Mouse (Mus musculus): ENCODE data around the gene Tsku.
A peak's percentile ranks its signal among the peaks of the same experiment; 100 is the strongest.

Gene Tsku

DNA sequence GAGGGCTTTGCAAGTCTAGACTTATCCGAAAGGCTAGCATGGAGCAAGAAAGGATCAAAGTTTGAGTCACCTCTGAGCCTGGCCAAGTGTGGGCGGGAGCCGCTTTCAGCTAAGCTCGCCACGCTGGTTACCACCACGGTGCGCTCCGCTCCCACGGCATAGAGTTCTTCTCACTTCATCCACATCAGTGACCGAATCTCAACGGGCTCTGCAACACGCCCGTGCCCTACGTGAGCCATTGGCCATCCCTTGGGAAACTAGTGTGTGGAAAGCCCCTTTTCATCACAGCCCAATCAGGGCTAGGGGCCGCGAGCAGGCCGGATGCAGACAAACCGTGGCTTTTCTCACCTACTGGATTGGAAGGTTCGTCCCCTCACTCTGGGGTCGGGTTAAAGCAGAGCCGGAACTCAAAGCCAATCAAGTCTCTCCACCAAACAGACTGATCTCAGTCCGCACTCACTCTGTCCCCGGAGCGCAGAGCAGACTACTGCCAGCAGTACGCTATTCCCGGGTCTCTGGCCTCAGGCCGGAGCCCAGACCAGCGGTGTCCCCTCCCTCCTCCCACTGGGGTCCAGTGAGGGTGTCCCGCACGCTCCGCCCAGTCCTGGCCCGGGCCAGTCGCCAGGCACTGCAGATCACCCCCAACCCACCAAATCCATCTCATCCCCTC, 1.0 kb downstream of the Tsku start:
- DNase-seq (ENCODE audit: low spot score in 2 of 2), result peak; percentile 38 to 54

DNA sequence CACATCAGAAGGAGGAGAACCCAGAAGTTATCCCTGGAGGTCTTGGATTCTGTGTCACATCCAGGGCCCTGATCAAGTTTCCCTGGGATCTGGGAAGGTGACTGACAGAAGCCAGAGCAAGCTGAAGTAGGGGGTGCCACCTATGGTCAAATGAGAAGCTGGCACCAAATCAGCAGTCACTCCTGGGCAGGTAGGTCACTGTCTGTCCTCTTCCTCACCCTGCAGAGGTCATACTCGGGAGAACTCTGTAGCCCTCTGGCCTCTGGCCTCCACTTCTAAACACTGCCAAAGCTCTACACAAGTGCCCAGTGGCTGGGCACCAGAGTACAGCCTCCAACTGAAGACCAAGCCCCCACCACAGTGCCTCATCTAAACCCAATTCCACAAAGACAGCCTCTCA, 3.1 kb downstream of the Tsku start:
- DNase-seq (ENCODE audit: low spot score in 2 of 2), result no peak

DNA sequence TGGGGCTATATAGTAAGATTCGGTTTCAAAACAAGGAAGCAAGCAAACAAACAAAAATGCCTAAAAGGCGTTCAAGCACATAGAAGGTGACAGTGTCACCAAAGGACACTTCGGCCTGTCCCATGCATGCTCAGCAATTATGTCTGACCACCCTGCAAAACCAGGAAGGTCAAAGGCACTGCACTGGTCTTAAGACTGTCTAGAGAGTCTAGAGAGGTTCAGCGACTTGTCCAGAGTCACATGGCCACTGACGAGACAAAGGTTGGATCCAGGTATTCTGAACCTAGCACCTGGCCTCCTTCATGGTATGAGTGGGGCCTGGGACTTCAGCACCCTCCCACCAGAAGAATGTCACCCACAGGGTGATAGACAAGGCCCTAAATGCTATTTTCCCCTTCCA, 3.8 kb downstream of the Tsku start:
- DNase-seq (ENCODE audit: low spot score in 2 of 2), result no peak

DNA sequence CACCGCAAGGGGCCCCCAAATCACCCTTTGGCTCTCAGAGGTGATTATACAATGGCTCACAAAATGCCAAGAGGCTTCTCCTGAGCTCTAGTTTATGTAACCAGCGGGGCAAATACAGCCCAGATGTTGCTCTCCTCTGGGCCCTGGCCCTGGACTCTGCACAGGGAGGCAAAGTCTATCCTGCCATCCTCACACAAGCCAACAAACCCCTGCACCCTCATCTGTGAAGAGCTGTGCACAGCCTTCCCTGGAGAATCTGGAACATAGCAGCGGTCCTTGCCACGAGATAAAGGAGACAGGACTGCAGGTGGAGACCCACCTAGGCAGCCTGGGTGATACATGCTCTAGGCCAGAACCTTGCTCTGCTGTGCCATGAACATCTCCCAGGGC, 6.2 kb downstream of the Tsku start:
- no peak for DNase-seq (ENCODE audit: low spot score in 2 of 2)

DNA sequence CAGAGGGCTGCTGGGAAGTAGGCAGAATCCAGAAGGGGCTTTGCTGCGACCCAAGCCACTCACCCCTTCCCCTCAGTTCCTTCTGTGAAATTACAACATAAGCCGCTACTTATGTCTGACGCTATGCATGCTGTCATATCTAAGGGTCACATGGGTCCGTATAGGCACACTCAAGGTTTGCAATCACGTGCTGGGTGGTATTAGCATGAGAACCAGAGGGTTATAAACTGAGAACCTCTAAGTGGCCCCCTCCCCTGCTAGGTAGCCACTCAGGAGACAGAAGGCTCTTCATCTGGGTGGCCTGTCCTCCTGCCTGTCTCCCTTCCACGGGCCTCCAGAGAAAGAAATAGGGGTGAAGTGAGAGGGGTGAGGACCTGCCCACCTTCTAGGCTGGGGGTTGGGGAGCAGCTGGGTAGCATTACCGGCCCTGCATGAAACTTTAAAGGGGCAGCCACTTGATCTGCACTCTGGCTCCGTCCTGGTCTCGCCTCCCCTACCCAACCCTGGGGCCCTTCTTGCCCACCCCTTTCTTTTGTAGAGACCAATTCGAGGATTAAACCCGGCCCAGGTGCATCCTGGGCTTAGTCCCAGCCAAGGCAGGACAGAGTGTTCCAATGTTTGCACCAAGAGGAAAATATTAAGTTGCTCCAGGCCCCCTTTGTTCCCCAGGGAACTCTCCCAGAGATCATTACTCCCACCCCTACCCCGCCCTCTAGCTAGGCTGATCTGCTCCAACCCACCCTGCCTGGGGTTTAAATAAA, 6.8 kb downstream of the Tsku start:
- no peak for DNase-seq (ENCODE audit: low spot score in 2 of 2)

DNA sequence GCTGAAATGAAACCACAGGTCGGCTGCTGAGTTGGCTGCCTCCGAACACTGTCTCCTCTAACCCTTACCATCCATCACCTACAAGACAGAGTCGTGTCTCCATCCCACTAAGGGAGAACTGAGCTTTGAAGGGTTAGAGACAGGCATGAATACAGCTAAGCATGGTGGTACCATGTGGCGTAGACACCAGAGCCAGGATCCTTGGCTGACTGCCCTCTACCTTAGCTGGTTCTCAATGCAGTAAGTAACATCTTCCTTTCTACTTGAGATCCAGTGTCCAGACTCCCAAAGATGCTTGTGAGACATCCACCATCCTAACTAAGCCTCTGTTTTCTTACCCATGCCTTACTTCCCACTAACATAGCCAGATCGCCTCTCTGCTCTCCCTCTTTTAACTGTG, 7.5 kb downstream of the Tsku start:
- no peak for DNase-seq (ENCODE audit: low spot score in 2 of 2)

DNA sequence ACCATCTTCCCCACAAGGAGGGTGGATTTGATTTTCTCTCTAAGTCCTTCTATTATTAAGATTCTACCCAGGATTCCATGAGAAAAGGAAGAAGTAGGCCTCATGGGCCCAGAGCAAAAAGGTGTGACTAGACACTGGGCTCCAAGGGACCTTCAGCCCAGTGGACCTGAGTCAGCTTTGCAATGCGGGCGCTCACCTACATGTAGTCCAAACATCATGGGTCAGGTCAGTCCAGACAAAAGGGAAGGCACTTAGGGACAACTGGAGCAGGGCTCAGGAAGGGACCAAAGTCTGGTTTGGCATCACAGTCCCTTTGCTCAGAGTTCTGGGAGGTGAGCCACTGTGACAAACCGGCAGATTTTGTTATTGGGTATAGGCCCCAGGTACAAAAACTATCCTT, 9.6 kb downstream of the Tsku start:
- no peak for DNase-seq (ENCODE audit: low spot score in 2 of 2)

DNA sequence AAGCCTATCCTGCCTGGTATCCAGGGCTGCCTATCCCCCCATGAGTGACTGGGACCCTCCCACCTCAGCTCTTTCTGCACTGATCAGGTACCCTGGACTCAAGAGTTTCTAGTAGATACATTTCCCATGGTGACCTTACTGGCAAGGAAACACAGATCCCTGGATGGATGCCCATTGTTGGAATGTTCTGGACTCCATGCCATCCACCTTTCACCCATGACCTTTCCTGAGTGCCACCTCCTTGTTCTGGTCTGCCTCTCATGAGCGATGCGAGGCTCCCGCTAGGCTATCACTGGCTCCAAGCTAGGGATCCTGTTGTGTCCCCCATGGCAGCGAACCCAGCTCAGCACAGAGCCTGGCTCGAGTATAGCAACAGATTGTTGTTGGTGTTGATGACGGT, 11.3 kb downstream of the Tsku start:
- no peak for DNase-seq (ENCODE audit: low spot score in 2 of 2)

DNA sequence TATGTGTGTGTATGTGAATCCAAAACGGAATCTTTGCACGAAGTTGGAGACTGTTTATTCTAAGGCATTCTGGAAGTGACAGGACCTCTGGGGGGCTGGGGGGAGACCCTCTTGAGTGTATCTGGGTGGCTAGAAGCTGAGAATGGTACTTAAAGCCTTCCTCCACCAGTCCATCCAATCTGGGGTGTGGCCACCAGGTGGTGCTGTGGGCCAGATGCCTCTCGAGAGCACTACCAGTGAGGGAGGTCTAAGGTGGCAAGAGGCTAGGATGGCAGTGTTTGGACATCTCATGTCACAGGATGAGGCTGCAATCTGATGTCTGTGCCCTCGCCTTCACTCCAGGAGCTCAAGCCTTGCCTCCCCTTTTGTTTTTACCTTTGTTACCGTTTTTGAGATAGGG, 12.0 kb downstream of the Tsku start:
- peak in 1 of 2 experiments; percentile 61 for DNase-seq (ENCODE audit: low spot score in 2 of 2)

DNA sequence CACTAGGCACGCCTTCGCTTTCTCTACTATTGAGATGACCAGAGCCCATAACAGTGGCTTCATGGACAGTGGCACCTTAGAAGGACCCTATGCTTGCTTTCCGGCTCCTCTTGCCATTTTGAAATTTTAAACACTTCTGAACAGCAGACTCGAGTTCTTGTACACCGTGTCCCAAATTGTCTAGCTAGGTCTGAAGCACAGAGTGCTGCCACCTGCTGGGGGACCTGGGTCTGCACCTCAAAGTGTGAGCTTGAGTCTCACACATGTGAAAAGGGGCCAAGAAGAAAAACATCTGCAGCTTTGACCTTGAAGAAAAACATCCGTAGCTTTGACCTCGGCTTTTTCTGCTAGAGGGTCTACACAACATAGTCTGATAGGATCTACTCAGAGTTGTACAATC, 13.1 kb downstream of the Tsku start:
- DNase-seq (ENCODE audit: low spot score in 2 of 2), result peak in 1 of 2 experiments; percentile 57

DNA sequence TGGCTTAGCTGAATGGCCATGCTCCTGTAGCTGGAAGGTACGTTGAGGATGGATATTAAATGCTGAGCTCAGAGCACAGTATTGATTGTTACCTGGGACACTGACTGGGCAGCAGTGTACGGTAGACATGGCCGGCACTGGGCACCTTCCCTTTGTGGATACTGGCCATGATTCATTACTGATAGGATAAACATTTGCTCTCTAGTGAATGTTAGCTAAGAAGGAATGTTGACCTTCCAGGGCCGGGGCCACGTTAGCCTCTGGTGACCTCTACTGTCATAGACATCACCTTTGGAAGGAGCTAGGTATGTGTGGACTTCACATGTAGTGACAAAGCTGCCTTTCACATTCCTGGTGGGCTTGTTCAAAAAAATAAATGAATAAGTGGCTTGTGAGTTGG, 13.7 kb downstream of the Tsku start:
- no peak for DNase-seq (ENCODE audit: low spot score in 2 of 2)

DNA sequence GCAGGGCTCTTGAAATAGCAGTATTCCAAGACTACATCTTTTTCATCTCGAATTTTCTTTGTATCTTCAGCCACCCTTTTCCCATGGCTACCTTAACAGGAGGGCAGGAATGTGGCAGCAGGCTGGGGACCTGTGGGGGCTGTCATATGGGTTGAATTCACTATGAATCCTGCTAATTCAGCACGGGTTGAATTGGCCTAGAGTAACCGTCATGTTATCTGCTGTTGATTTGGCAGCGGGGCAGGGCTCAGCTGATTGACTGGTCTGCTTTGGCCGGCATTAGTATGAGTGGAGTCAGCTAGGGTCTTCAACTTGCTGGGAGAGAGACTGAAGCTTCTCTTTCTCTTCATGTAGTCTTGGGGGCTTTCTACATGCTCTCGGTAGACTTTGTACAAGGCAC, 16.1 kb downstream of the Tsku start:
- no peak for DNase-seq (ENCODE audit: low spot score in 2 of 2)

DNA sequence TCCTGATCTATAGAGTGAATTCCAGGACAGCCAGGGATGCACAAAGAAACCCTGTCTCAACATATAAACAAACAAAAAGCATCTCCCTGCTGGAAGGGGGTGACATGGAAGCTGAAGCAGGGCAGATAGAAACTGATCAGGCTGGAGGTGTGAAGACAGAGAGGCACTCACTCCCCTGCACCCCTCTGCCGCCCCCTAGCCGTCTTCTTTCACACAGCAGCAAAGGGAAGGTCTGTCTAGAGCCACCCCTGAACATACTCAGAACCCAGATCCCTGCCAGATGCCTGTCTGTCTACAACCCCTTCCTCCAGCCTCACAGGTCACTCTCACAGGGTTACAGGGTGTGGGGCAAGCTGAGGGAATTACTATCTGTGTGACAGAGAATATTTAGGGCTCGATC, 16.8 kb downstream of the Tsku start:
- DNase-seq (ENCODE audit: low spot score in 2 of 2), result no peak

DNA sequence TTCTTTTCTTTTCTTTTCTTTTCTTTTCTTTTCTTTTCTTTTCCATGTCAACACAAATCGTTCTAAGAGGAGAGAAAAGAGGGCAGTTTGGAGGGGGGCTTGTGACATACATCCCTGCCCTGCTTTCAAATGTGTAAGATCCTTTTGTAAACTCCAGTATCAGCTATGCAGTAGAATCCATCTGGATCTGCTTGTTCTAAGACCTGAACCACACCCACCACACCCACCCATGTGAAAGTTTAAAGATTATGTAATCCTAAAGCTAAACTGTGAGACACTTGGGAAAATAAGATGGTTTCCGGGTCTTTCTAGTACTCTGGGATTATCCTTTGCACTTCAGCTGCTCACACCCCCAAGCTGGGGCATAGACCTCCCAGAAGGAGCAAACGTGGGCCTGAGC, 18.9 kb downstream of the Tsku start:
- no peak for DNase-seq (ENCODE audit: low spot score in 2 of 2)

DNA sequence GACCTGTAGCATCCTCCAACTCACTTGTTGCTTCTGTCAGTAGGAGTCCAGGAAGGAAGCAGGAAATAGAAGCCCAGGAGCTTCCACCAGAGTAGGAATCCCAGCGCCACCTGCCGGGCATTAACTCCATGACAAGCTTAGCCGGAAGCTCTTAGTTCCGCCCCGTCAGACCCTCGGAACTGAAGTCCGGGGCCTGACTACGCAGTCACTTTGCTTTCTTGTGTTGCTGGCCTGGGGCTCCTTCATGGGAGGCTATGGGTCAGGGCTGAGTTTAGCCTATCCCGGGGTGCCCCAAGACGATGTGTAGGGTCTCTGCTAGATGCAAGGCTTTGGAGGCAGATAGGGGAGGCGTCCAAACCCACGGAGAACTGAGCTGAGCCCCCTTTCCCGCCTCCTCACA, 19.7 kb downstream of the Tsku start:
- DNase-seq (ENCODE audit: low spot score in 2 of 2), result peak; percentile 81 to 87

DNA sequence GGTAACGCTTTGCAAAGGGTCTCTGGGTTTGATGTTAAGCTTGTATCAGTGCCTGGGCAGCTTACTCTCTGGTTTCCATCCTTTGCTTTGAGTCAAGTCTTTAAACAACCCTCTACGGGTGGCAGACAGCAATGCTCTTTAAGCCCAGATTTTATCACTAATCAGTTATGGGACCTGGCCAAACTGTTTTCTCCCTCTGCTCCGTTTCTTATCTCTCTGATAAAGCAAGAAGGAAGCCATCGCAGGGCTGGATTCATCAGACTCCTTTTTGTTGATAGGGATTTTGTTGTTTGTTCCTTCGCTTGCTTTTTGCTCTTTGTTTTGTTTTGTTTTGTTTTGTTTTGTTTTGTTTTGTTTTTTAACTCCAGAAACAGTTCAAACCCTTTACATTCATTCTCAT, 20.8 kb downstream of the Tsku start:
- DNase-seq (ENCODE audit: low spot score in 2 of 2), result no peak

DNA sequence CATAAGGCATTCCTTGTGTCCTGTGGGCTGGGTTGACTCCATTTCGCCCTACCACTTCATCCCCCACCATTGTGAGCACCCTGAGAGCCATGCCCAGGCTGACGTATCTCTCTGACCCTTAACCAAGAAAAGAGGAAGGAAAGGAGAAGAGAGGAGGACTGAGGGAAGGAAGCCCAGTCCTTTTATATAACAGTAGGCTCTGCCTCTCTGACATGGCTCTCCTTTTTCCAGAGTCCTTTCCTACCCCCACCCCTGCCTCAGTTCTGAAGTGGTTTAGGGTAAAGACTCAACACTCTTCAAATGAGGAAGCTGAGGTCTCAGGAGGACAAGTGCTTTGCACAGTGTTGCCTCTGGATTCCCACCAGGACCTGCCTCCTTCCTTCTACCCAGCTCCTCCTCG, 27.1 kb downstream of the Tsku start:
- no peak for DNase-seq (ENCODE audit: low spot score in 2 of 2)

DNA sequence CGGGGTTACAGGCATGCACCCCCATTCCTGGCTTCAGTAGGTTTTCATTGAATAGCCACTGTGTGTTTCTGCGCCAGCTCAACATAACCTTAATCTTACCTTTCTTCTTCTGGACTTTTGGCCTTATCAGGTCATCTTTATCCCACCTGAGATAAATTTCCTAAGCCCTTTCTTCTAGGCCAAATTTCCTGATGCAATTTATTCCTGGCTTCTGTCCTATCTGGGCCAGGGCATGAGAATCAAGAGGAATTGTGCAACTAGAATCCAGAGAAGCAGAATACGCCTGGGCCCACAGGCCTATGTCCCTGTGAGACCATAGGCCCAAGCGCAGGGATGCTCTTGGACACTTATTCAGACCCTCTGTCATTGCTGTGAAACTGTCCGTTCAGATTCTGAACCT, 27.6 kb downstream of the Tsku start:
- no peak for DNase-seq (ENCODE audit: low spot score in 2 of 2)

DNA sequence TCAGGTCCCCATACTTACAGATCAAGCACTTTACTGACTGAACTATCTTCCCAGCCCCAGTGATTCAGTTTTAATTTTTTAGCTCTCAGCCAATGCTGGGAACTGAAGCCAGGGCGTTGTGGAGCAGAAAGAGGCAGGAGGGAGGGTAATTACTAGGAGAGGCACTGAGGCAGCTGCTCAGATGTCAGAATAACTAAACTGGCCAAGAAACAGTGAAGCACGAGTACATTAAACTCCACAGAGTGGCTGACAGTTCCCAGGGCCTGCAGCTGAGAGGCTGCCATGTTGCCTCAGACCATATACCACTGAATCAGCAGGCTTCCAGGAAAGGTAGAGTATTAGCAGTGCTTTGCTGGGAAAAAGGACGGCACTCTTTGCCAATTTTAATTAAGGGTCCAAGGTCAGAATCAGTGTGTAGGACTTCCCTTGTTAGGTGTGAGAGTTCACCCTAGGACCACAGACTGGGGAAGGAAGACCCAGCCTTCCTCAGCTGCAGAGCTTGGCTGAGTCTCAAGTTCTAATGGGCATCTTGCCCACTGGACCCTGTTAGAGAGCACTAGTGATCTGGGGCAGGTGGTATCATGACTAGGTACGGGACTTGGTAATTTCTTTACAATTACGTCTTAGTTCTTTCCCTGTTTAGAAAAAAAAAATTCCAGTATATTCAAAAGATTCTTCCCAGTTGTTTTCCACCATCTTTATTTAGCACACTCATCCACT, 28.3 kb downstream of the Tsku start:
- no peak for DNase-seq (ENCODE audit: low spot score in 2 of 2)

DNA sequence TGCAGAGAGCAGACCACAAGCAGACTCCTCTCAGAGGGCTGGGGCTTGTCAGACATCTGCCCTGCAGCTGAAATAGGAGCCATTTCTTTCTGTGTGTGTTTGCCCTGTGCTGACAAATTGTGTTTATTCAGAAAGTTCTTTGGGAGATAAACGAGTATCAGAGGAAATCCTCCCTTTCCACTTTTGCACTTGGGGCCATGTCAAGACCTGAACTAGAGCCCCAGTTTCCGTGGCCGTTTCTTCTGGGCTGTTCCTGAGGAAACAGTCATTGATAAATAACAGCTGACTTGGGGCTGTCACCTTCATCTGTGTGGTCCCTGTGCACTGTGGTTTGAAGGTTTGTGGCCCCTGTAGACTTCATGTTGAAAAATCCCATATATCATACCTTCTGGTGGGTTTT, 29.2 kb downstream of the Tsku start:
- DNase-seq (ENCODE audit: low spot score in 2 of 2), result no peak

DNA sequence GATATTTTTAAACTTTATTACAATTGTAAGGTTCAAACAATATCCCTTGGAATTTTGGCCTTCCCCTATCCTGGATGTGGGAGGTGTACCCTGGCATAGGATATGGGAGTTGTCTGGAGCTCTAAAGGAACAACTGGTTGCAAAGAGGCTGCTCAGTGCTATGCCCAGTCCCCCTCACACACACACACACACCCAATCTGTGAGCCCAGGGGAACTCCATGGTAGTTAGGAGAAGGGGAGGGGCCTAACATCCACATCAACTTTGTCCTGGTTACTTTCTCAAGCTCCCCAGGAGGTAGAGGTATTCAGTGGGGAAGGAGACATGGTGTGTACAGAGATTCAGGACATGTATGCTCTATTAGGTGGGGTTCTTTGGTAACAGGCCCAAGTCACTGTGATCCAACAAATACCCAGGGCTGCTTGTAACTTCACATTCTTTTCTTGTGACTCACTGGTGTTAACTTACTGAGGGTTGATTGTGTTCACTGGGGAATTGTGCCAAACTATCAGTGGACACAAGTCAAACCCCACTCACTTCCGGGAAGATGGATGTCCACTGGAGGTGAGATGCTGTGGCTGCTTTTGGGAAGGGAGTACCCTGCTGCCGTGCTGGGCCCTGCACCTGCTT, 30.6 kb downstream of the Tsku start:
- no peak for DNase-seq (ENCODE audit: low spot score in 2 of 2)

DNA sequence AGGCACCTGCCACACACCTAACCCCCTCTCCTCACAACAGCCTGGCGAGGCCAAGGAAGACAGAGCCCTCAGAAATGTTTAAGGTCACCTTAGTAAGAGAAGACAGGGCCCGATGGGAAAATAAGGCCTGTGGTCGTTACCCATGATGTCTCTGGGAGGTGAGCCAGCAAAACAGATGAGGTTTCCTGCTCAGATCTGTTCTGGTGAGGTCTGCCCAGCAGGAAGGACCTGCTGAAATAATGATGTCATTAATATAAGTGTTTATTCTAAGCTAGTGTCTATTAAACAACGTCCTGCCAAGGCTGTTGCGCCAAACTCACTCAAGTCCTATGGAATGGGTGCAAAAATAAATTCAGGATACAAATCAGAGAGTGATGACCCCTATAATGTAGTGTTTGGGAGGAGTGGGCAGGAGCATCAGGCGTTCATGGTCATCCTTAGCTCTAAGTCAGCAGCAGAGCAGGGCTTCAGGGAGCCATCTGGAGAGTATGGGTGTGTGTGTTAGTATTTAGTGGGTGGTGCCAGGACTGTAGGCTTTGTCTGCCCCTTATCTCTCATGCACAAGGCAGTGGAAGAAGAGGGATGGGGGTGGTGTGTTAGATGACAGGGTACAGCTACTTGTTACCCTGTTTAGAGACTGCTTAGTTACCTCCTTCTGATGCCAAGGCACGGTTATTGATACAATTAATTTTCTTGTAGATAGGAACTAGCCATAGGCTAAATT, 31.3 kb downstream of the Tsku start:
- DNase-seq (ENCODE audit: low spot score in 2 of 2), result no peak

Data from heart, adult 9 months (tissue).